Mouse (Mus musculus) Patski (cell line): Measurements from ENCODE around the gene Lrrc37a. TPM values are rescaled to one million over a fixed set of nuclear protein-coding genes. Genes with fewer than 3 reads are reported as not detected.

Source experiments
- ATAC-seq: fragments of 100-300 bp; one replicate; pipeline ENCODE4 v1.8.0; 2021
- CTCF ChIA-PET: fragments of 350-600 bp; sonication (Branson Sonifier 250); formaldehyde crosslinking; loops from one replicate; lab custom pipeline; 2022; ENCODE audit warnings: inconsistent platforms; lab: Charles Lee
- POLR2A ChIA-PET: fragments of 350-600 bp; sonication (Branson Sonifier 250); formaldehyde crosslinking; loops from one replicate; lab custom pipeline; 2022; ENCODE audit warnings: antibody characterized with exemption, inconsistent platforms; lab: Charles Lee
- DNase-seq: peaks from one replicate; pipeline ENCODE4 v3.0.0-alpha.2; 2011; ENCODE audit warnings: low read depth, low spot score
- H3K27me3 ChIP-seq: fragments of 371-371 bp; one replicate; pipeline ENCODE4 v1.5.1; 2021
- CTCF ChIP-seq: fragments of 100-300 bp; IDR thresholded peaks from one replicate; pipeline ENCODE4 v1.5.1; 2021
- in situ Hi-C: fragments of 300-500 bp; cut with MboI; formaldehyde crosslinking; loops from 3 replicates; pipeline ENCODE4 v1.11.1; 2018; ENCODE audit warnings: low pct_unique_long_range_greater_than_20kb, mixed read lengths
- polyA plus RNA-seq: library from polyadenylated mRNA; unstranded; gene quantifications from one replicate; pipeline ENCODE4 v1.2.3, GENCODE M21; 2021

Gene Lrrc37a
- polyA plus RNA-seq, 1 experiment from 2014 or later = not detected

DNA sequence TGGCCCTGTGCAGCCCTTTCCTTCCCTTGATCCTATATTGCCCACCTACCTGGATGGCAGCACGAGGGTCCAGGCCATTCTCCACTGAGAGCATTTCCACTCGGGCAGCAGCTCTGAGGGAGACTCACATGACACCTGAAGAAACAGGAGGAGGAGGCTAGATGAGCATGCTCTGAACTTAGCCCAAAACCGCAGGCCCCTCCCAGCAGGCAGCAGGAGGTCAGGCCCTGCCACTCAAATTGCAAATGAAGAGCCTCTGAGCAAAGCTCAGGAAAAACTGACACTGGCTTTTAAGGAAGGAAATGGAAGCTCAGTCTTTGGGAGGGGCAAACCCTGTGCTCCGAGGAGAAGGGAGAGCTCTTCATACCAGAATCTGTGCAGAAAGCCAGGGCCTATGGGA, 100.6 kb downstream of the Lrrc37a start:
- ATAC-seq = no peak
- no peak for TF ChIP-seq CTCF
- POLR2A ChIA-PET = no interaction called here

DNA sequence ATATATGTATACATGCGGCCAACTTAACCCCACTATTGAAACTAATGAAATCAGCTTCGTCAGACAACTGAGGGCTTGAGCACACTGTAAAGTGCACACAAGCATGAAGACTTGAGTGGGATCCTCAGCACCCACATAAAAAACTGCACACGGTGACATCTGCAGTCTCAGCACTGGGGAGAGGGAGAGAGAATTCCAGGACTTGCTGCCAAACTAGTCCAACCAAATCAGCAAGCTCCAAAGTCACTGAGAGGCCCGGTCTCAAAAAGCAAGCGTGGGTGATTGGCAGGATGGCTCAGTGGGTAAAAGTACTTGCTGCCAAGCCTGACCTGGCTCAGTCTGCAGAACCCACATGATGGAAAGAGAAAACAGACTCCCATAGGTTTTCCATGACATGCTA, 101.7 kb downstream of the Lrrc37a start:
- ATAC-seq (no peak), DNase-seq (no peak)
- in situ Hi-C loops = no loop called here
- TF ChIP-seq CTCF = no peak
- CTCF ChIA-PET = interaction anchor here (0.7 to 3.0 kb wide), 8 partner anchors 8 to 49 kb away, joined by 3 to 16 read pairs (median 4); no protein-coding TSS in a partner anchor
- no peaks in the 10 kb centered on the region for H3K27me3 ChIP-seq
- POLR2A ChIA-PET = no interaction called here

More for the DNA sequence above, 100.6 kb downstream of the Lrrc37a start:
- CTCF ChIA-PET = interaction anchor here (1.3 to 3.0 kb wide), 2 partner anchors 22 to 44 kb away, joined by 5 to 16 read pairs; no protein-coding TSS in a partner anchor
- in situ Hi-C loops = no loop called here
- no peaks in the 10 kb centered on the region for H3K27me3 ChIP-seq
- no peak for DNase-seq

GRCm38 (mm10) chr11:103402198-103402597, 102.2 kb downstream of the Lrrc37a start:
- peak; percentile 88 for TF ChIP-seq CTCF
- DNase-seq (no peak), ATAC-seq (peak; percentile 44)
- in situ Hi-C loops = no loop called here
- no peaks in the 10 kb centered on the region for H3K27me3 ChIP-seq
- ChIA-PET POLR2A (interaction anchor here (0.9 kb wide), 1 partner anchor 8 kb away, joined by 3 read pairs; no protein-coding TSS in a partner anchor), CTCF (interaction anchor here (0.7 to 3.0 kb wide), 9 partner anchors 9 to 48 kb away, joined by 3 to 16 read pairs (median 3); partner anchors contain the start of gene Plekhm1)

Other genes starting within 250 kb of the Lrrc37a start
- 16.8 TPM for gene Map3k14, start 237.1 kb downstream of the Lrrc37a start, polyA plus RNA-seq
- 11.9 TPM for gene Arhgap27, start 140.9 kb downstream of the Lrrc37a start, polyA plus RNA-seq
- gene Plekhm1, start 91.9 kb downstream of the Lrrc37a start, polyA plus RNA-seq = 33.5 TPM
- not detected for gene Gm884, start 116.5 kb upstream of the Lrrc37a start, polyA plus RNA-seq
- gene Lyzl6, start 134.3 kb upstream of the Lrrc37a start, polyA plus RNA-seq = not detected
- gene Rprml, start 145.0 kb upstream of the Lrrc37a start, polyA plus RNA-seq = not detected
- 82.3 TPM for gene Gosr2, start 193.3 kb upstream of the Lrrc37a start, polyA plus RNA-seq
- not detected for gene Wnt9b, start 245.2 kb upstream of the Lrrc37a start, polyA plus RNA-seq